Mouse (Mus musculus) ES-E14 (cell line): ENCODE measurements around the gene Kcnip3. TPM values are rescaled to one million over a fixed set of nuclear protein-coding genes. Genes with fewer than 3 reads are reported as not detected.

Source experiments
- DNase-seq: peaks from one replicate; pipeline ENCODE4 v3.0.0-alpha.2; 2013; ENCODE audit warnings: low read depth, low spot score
- H3K27ac ChIP-seq: 2 replicates; pipeline ENCODE4 v1.5.1; 2012; ENCODE audit warnings: low read depth, mild to moderate bottlenecking, low read length, moderate library complexity, mixed read lengths; ENCODE audit not compliant: poor library complexity, insufficient read depth, severe bottlenecking
- H3K36me3 ChIP-seq: 2 replicates; pipeline ENCODE4 v1.6.1; 2012; ENCODE audit warnings: mild to moderate bottlenecking, low read length, moderate library complexity, mixed read lengths; ENCODE audit not compliant: control insufficient read depth, poor library complexity, insufficient read depth, severe bottlenecking
- H3K4me1 ChIP-seq, 2 experiments: fragments of 150-350 bp in 1 of 2; sonication (generic) in 1 of 2; 2 replicates each; pipeline ENCODE4 v1.6.1; 2012; ENCODE audit warnings: low read length in 2 of 2, mild to moderate bottlenecking in 1 of 2, mixed read lengths in 1 of 2; ENCODE audit not compliant: control insufficient read depth in 2 of 2, insufficient read depth in 2 of 2, poor library complexity in 1 of 2
- H3K4me3 ChIP-seq, 2 experiments: fragments of 150-350 bp in 1 of 2; sonication (generic) in 1 of 2; 2 replicates each; pipeline ENCODE4 v1.5.1; 2012; ENCODE audit warnings: low read length in 2 of 2, low read depth in 1 of 2, mild to moderate bottlenecking in 1 of 2, mixed read lengths in 1 of 2; ENCODE audit not compliant: insufficient read depth in 1 of 2, poor library complexity in 1 of 2, severe bottlenecking in 1 of 2
- H3K9ac ChIP-seq: 2 replicates; pipeline ENCODE4 v1.6.1; 2012; ENCODE audit warnings: low read depth, mild to moderate bottlenecking, low read length, mixed read lengths; ENCODE audit not compliant: poor library complexity, insufficient read depth, severe bottlenecking
- H3K9me3 ChIP-seq: fragments of 150-350 bp; sonication (generic); 2 replicates; pipeline ENCODE4 v1.6.1; 2012; ENCODE audit warnings: low read depth, mild to moderate bottlenecking, low read length; ENCODE audit not compliant: control insufficient read depth, insufficient read depth
- CHD2 ChIP-seq: IDR thresholded peaks from 2 replicates; pipeline ENCODE4 v1.6.1; 2014; ENCODE audit warnings: mild to moderate bottlenecking, low read depth, low read length, inconsistent platforms
- HCFC1 ChIP-seq: IDR thresholded peaks from 2 replicates; pipeline ENCODE4 v1.6.1; 2012; ENCODE audit warnings: low read length, inconsistent platforms, borderline replicate concordance; ENCODE audit not compliant: insufficient read depth
- MAFK ChIP-seq: IDR thresholded peaks from 2 replicates; pipeline ENCODE4 v1.6.1; 2014; ENCODE audit warnings: mild to moderate bottlenecking, low read depth, low read length, inconsistent platforms; ENCODE audit not compliant: insufficient read depth
- ZC3H11A ChIP-seq: IDR thresholded peaks from 2 replicates; pipeline ENCODE4 v1.6.1; 2012; ENCODE audit warnings: low read depth, mild to moderate bottlenecking, inconsistent platforms, low read length, borderline replicate concordance
- ZNF384 ChIP-seq: IDR thresholded peaks from 2 replicates; pipeline ENCODE4 v1.6.1; 2012; ENCODE audit warnings: low read depth, low read length, inconsistent platforms
- in situ Hi-C, 2 experiments: fragments of 600-800 bp; cut with MboI; formaldehyde crosslinking; loops; one replicate each; pipeline ENCODE4 v1.15.1; 2025; ENCODE audit warnings: low sequenced_read_pairs in 2 of 2, inconsistent platforms in 1 of 2; ENCODE audit not compliant: unreplicated experiment in 2 of 2
- total RNA-seq: library from RNA; depleted of rRNA; stranded (reverse); fragments of 300-350 nt; gene quantifications from 2 replicates; pipeline ENCODE4 v1.2.3, GENCODE M21; 2012; rRNA removed

Kcnip3 gene
- total RNA-seq, 1 experiment = 3.0 TPM

GRCm38 (mm10) chr2:127416706-127417105 lies 105.2 kb downstream of the Kcnip3 start:
- in situ Hi-C loops = no loop called here
- Histone ChIP-seq H3K4me3 (no peak overlapping the region), H3K9me3 (no peaks in the 10 kb centered on the region), H3K27ac (no peak overlapping the region), H3K36me3 (no peaks in the 10 kb centered on the region), H3K4me1 (no peaks in the 10 kb centered on the region), H3K9ac (no peak overlapping the region)
- TF ChIP-seq MAFK = no peak
- no peak for TF ChIP-seq ZC3H11A
- no peak for TF ChIP-seq ZNF384
- no peak for TF ChIP-seq HCFC1
- no peak for DNase-seq

GRCm38 (mm10) chr2:127415806-127416205 lies 106.1 kb downstream of the Kcnip3 start:
- DNase-seq = no peak
- in situ Hi-C loops = no loop called here

GRCm38 (mm10) chr2:127411126-127411525 lies 110.8 kb downstream of the Kcnip3 start:
- no peak for DNase-seq
- Histone ChIP-seq H3K27ac (no peak overlapping the region), H3K4me1 (no peaks in the 10 kb centered on the region), H3K4me3 (no peak overlapping the region), H3K9me3 (no peaks in the 10 kb centered on the region), H3K9ac (no peak overlapping the region), H3K36me3 (no peaks in the 10 kb centered on the region)
- in situ Hi-C loops = no loop called here
- no peak for TF ChIP-seq HCFC1
- no peak for TF ChIP-seq MAFK
- no peak for TF ChIP-seq ZC3H11A
- no peak for TF ChIP-seq CHD2
- no peak for TF ChIP-seq ZNF384

More at GRCm38 (mm10) chr2:127415806-127416205, 106.1 kb downstream of the Kcnip3 start:
- no peak overlapping the region for H3K9ac ChIP-seq
- no peaks in the 10 kb centered on the region for H3K4me1 ChIP-seq
- H3K27ac ChIP-seq = no peak overlapping the region
- TF ChIP-seq HCFC1 = no peak
- no peak for TF ChIP-seq ZC3H11A
- no peak for TF ChIP-seq ZNF384
- TF ChIP-seq CHD2 = no peak
- TF ChIP-seq MAFK = no peak
- H3K36me3 ChIP-seq = no peaks in the 10 kb centered on the region
- no peaks in the 10 kb centered on the region for H3K9me3 ChIP-seq
- no peak overlapping the region for H3K4me3 ChIP-seq

Other genes starting within 250 kb of the Kcnip3 start
- gene Dusp2, start 185.9 kb downstream of the Kcnip3 start, total RNA-seq = 1.1 and 1.8 TPM in 2 replicates
- not detected in 2 replicates for gene Astl, start 183.5 kb downstream of the Kcnip3 start, total RNA-seq
- 0.90 and 1.5 TPM in 2 replicates for gene Adra2b, start 158.9 kb downstream of the Kcnip3 start, total RNA-seq
- gene Gpat2, start 96.9 kb downstream of the Kcnip3 start, total RNA-seq = 26.4 and 27.3 TPM in 2 replicates
- 6.6 and 8.7 TPM in 2 replicates for gene Fahd2a, start 77.5 kb downstream of the Kcnip3 start, total RNA-seq
- 0.45 and 1.0 TPM in 2 replicates for gene Prom2, start 19.4 kb upstream of the Kcnip3 start, total RNA-seq
- gene Zfp661, start 65.0 kb upstream of the Kcnip3 start, total RNA-seq = 5.1 and 8.2 TPM in 2 replicates
- gene Mrps5, start 65.1 kb upstream of the Kcnip3 start, total RNA-seq = 187 and 222 TPM in 2 replicates
- gene Mal, start 134.6 kb upstream of the Kcnip3 start, total RNA-seq = 0.48 and 0.67 TPM in 2 replicates
- gene Mall, start 207.8 kb upstream of the Kcnip3 start, total RNA-seq = 0.63 and 0.85 TPM in 2 replicates